Mouse (Mus musculus) liver (tissue): Measurements from ENCODE around the gene Psmc2.

Experiments used
- DNase-seq: peaks from one replicate; pipeline ENCODE4 v3.0.0-alpha.2; 2020; ENCODE audit warnings: mixed read lengths

Psmc2 gene

GRCm38 (mm10) chr5:21804837-21805236 lies 19.8 kb downstream of the Psmc2 start:
- DNase-seq: no peak

DNA sequence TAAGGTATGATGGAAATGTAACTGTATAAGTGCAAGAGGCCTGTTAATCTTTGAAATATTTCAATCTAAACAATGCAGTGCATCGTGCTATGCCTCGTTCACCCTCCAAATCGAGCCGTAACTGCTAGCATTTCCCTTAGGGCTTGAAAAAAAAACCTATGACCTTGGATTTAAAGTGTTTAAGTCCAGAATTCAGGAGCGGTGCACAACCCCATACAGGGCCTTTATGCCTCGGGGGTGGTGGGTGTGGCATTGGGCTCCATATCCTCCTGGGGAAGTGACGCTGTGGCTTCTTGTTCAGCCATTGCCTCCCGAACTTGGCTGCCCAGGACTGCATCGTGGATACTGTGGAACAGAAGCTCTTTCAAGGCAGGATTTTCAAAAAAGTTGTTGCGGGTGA lies 25.8 kb downstream of the Psmc2 start:
- no peak for DNase-seq

DNA sequence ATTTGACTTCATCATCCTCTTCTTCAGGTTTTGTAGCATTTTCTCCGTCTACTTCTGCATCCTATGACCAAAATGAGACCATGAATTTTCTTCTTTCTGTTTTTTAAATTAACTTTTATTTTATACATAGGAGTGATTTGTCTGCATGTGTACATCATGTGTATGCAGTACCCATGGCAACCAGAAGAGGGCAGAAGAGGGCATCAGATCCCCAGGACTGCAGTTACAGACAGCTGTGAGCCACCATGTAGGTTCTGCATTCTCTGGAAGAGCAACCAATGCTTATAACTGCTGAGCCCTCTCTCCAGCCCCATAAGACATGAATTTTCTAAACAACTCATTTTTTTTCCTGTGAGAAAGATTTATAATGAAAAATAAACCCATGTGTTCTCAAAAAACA lies 28.9 kb downstream of the Psmc2 start:
- DNase-seq: peak; percentile 57

- DNase-seq: no peak
Observed at GRCm38 (mm10) chr5:21826370-21826769, 41.3 kb downstream of the Psmc2 start.

GRCm38 (mm10) chr5:21827643-21828042 lies 42.6 kb downstream of the Psmc2 start:
- no peak for DNase-seq

DNA sequence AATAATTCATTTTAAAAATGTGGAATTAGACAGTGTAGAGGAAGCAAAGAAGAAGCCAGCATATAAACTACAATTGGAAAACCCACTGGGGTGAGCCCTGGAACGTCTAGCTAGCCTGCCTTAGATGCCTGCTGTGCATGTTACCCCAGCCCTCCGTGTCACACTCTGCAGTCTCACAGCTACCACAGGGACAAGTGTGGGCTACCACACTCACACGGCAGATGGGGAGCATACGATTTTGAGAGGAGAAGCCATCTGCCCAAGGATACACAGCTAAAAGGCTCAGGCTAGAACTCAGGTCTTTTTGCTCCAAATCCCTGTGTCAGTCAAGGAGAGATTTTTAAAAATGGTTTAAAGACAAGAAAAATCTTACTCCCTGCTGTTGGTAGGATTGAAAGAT lies 43.8 kb downstream of the Psmc2 start:
- no peak for DNase-seq

GRCm38 (mm10) chr5:21831761-21832160 lies 46.7 kb downstream of the Psmc2 start:
- no peak for DNase-seq

DNA sequence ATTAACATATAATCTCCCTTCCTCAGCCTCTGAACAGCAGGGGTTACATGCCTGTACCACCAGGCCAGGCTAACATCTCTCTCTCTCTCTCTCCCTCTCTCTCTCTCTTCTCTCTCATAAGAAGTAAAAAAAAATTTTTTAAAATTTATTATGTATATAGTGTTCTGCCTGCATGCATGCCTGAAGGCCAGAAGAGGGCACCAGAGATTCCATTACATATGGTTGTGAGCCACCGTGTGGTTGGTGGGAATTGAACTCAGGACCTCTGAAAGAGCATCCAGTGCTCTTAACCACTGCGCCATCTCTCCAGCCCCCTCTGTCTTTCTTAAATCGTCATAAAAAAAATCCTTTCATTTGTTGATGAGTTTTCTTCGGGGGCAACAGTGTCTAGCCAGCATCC lies 59.6 kb downstream of the Psmc2 start:
- DNase-seq: no peak

DNA sequence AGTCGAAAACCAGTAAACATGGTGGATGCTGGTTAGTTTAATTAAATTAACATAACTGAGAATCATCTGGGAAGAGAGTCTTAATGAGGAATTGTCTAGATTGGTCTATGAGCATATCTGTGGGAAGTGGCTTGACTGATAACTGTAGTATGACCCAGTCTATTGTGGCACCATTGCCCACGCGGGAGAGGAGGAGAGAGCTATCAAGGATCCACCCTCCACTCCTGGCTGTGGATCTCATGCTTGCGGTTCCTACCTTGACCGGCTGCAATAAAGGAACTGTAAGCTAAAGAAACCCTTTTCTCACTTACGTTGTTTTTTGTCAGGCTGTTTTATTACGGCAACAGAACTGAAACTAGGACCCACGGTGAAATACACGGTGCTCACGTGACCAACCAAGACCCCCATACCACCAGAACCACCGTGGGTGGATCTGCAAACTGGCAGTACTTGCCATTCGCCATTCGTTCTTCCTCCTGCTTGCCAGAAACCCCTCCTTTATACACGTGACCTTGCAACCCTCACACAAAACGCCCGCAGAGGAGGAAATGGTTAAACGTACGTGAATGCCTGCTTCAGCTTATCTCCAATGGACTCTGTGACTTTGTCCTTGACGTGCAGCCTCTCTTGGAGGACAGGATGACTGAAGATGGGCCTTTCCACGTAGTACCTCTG lies 61.7 kb downstream of the Psmc2 start:
- no peak for DNase-seq

GRCm38 (mm10) chr5:21847438-21847837 lies 62.4 kb downstream of the Psmc2 start:
- DNase-seq: no peak

GRCm38 (mm10) chr5:21851679-21852340 lies 66.7 kb downstream of the Psmc2 start:
- DNase-seq: no peak
